Mouse (Mus musculus) embryo, embryonic 10.5 days (tissue): ENCODE results near the gene Cyp2s1.

Experiments used
- DNase-seq: peaks from one replicate; pipeline ENCODE4 v3.0.0-alpha.2; 2015; ENCODE audit warnings: low spot score

Cyp2s1 gene

GRCm38 (mm10) chr7:25781321-25781936 lies 35.3 kb downstream of the Cyp2s1 start:
- DNase-seq, result peak; percentile 37

GRCm38 (mm10) chr7:25780753-25781152 lies 36.0 kb downstream of the Cyp2s1 start:
- no peak for DNase-seq

- no peak for DNase-seq
These were observed 36.7 kb downstream of the Cyp2s1 start for GRCm38 (mm10) chr7:25780021-25780420.

DNA sequence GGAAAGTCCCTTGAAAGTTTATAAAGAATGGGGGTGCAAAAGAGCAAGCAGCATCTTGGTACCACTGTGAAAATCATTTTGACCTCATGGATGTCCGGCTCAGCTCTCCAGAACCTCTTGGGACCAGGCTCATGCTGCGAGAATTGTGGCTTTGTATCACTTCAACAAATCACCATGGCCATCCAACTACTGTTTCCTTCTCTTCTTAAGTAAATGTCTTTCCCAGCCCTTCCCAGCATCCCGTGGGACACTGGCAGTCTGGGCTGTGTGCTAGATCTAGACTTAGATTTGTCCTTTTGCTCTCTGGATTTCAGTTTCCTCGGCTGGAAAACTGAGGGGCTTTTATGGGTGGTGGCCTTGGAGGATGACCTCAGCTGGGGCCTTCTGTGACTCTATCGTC lies 48.5 kb downstream of the Cyp2s1 start:
- no peak for DNase-seq

DNA sequence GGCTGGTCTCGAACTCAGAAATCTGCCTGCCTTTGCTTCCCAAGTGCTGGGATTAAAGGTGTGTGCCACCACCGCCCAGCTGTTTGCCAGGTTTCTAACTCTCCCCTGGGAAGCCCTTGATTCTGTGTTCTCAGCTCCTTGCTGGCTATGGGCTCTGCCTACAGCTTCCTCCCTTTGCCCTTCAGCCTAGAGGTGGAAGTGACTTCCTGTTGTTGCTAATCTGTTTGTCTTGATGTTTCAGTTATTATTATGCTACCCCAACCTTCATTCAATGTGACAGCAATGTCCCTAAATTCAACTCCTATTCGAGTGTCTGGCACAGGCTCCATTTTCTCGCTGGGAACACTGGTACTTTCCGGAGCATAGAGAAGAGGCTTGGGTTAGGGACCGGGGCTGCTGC lies 50.6 kb downstream of the Cyp2s1 start:
- DNase-seq, result no peak

- DNase-seq, result peak; percentile 34
These were observed 52.5 kb downstream of the Cyp2s1 start for GRCm38 (mm10) chr7:25764221-25764620.

DNA sequence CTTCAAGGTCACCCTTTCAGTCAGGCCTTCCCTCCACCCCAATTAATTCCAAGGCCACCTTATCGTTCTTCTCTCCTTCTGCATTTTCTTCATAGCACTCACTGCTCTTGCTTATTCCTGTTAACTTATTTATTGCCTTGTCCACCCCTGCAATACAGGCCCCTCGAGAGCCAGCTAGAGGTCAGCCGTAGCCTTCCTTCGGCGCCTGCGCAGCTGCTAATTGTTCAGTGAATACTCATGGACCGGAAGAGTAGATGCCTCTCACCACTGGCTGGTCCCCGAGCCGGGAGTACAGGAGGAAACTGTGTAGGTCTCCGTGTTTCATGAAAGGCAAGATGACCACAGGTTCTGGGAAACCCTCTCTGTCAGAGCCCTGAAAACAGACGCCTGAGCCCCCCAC lies 53.0 kb downstream of the Cyp2s1 start:
- no peak for DNase-seq

DNA sequence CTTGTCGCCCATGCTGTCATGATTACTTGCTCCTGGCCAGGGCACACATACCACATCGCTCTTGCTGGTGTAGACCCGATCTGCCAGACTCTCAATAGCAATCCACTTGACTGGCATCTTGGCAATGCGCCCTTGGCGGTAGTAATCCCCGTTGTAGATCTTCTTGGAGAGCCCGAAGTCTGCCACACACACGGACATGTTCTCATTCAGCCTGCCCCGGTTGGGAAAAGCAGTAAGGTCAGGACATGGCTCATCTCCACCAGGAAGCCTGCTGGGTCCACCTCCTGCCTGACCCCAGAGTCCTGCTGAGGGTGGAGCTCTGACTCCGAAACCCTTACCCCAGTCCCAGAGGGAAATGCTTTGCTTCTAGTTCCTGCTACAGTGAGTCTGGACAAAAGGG lies 55.4 kb downstream of the Cyp2s1 start:
- DNase-seq, result no peak

DNA sequence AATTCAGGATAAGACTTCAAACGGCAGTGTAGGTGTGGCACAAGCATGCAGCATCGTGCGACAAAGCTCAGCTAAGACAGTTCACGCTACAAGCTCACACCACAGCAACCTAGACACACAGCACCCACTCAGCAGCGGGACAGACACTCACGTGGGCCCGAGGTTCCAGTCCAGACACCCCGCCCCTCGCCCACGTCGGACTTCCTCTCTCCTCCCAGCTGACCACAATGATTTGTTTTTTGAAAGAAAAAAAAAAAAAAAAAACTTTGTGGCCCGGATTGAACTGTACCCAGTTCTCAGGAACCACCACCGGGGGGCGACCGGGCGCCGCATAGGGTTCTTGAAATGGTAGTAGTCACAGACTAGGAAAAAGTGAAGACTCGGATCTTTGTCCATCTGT lies 60.7 kb downstream of the Cyp2s1 start:
- DNase-seq, result peak; percentile 94

- peak; percentile 85 for DNase-seq
These were observed 61.3 kb downstream of the Cyp2s1 start for GRCm38 (mm10) chr7:25755468-25755833.

GRCm38 (mm10) chr7:25754738-25755467 lies 61.8 kb downstream of the Cyp2s1 start, which contains the start of gene Hnrnpul1:
Gene Hnrnpul1 (minus strand): TSS chr7:25754757.
- peak; percentile 99 for DNase-seq

- DNase-seq, result no peak
These were observed 62.3 kb downstream of the Cyp2s1 start for GRCm38 (mm10) chr7:25754439-25754737.

GRCm38 (mm10) chr7:25753643-25754438 lies 62.9 kb downstream of the Cyp2s1 start:
- peak; percentile 13 for DNase-seq

DNA sequence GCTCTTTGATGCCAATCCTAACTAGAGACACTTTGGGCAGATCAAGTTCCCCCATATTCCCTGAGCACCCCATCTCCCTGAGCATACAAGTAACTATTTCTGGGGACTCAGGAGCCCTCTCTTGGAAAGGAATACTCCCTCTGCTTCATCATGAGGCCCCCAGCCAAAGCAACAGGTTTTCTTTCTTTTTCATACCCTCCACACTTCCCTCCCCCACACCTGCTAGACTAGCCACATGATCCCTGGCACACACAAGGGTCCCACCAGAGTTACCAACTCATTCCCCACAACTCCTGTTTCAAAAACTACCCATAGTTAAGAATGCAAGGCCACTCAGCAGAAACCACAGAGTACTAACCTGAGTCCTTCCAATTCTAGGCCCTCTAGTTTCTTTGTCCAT lies 63.6 kb downstream of the Cyp2s1 start:
- peak; percentile 6 for DNase-seq
